Comparison of ENCODE assay signal across 11 mouse cellular contexts in the genomic region with DNA sequence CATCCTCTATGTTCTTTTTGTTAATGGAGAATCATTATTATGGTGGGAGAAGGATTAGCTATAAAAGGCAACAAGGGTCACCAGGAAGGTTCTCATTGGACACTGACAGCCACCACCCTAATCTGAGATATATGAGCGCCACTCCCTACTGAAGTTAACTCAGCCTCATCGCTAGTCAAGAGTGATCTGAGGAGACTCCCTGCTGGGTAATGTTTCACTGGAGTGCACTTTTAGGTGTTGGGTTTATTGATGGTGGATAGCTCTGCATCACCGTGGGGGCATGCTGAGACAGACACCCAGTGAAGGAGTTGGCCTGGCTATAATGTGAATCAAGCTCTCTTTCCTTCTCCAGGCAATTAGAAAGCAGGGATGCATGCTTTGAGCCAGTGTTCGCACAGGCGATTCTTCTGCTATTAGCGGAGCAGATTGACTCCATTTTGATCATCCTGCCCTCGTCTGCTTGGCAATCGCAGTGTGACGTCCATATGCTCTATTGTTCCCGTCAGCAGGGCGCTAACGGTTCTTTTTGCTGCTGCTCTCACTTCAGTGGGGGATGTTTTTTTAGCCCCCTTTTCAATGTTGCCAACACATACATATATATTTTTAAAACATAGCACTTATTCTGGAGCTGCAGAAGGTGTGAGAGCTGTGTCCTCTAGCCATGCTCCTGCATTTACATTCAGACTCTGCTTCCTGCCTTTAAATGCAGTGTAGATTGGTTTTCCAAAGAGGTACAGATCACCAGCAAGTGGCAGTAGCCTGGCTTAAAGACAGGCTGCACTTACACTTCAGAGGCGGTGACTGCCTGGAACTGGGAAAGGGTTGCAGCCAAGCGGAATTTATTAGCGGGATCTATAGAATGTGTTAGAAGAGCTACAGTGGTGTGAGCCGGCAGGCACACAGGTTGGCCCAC.
DNase-seq lines count a peak whose midpoint lies in the region; TF ChIP-seq lines count a peak whose summit lies in the region.
"Had no signal": no experiment of that assay in that cellular context is flagged by ENCODE, and none has a peak within 500 bp of the region (broad histone marks: within the 10 kb centered on the region; RNA-seq: fewer than 3 reads in every experiment).

No protein-coding gene starts in this region.

- no peak; the same call in 1 of the 2 replicates for TF ChIP-seq CTCF in left cerebral cortex, adult 2 months (IDR thresholded peaks at IDR 0.05)

- no peak overlapping the region for H3K27ac ChIP-seq in left cerebral cortex, adult 2 months
- H3K27ac ChIP-seq: heart, embryonic 15.5 days; stomach, postnatal 0 days had no signal

- peak; percentile 7 to 21 for DNase-seq in cerebellum, postnatal 25 days
- DNase-seq in cerebellum, adult 18-20 months = no peak
- peak; percentile 27 for DNase-seq in left cerebral cortex, postnatal 4 days
- DNase-seq in left cerebral cortex, adult 2 months (ENCODE audit: extremely low spot score in 1 of 2, low spot score in 2 of 2) = no peak
- peak; percentile 9 to 26 for DNase-seq in frontal cortex, postnatal 36 days (ENCODE audit: low spot score in 2 of 2)
- DNase-seq in mesoderm, embryonic 11.5 days (ENCODE audit: low read depth, low spot score) = peak; percentile 24
- DNase-seq in lung, postnatal 14 days = no peak
- no peak for DNase-seq in adrenal gland, postnatal 14 days
- DNase-seq: kidney, postnatal 14 days had no signal

- intact Hi-C loops in left cerebral cortex, postnatal 4 days (cut with DNase I) = no loop called here
- intact Hi-C loops in left cerebral cortex, adult 2 months (cut with DNase I) = no loop called here

- no peak overlapping the region for H3K4me3 ChIP-seq in left cerebral cortex, adult 2 months
- H3K4me3 ChIP-seq: heart, embryonic 15.5 days had no signal

Comparison
In these comparisons a context has a peak if more than half of its experiments do, and no peak if none do; other contexts are left out.
1. DNase-seq: peak in cerebellum, postnatal 25 days (2 of 2), left cerebral cortex, postnatal 4 days (single experiment), frontal cortex, postnatal 36 days (2 of 2) and mesoderm, embryonic 11.5 days (single experiment); none in cerebellum, adult 18-20 months (0 of 2), left cerebral cortex, adult 2 months (0 of 2), lung, postnatal 14 days (single experiment) and adrenal gland, postnatal 14 days (single experiment).